Mouse (Mus musculus) cerebellum, postnatal 25 days (tissue): ENCODE results near the gene Fbxo6.
"Not testable (repeated sequence)": the region's sequence is repeated elsewhere in the genome, so short reads cannot be mapped to it uniquely, and the experiment has no call there.

Experiments
- DNase-seq, 2 experiments: peaks; one replicate each; pipeline ENCODE4 v3.0.0; 2021; ENCODE audit warnings: mixed read lengths in 2 of 2

Fbxo6 gene

GRCm38 (mm10) chr4:148121362-148121761, 30.6 kb downstream of the Fbxo6 start:
- DNase-seq, result peak; percentile 86 to 88

- no peak for DNase-seq
These were observed 31.4 kb downstream of the Fbxo6 start for GRCm38 (mm10) chr4:148120555-148120954.

- not testable (repeated sequence) for DNase-seq
These were observed 32.4 kb downstream of the Fbxo6 start for GRCm38 (mm10) chr4:148119578-148119977.

- DNase-seq, result no peak
These were observed 34.5 kb downstream of the Fbxo6 start for GRCm38 (mm10) chr4:148117392-148117791.

GRCm38 (mm10) chr4:148116657-148117056, 35.3 kb downstream of the Fbxo6 start:
- no peak for DNase-seq

- peak in 1 of 2 experiments; percentile 54 for DNase-seq
These were observed 36.5 kb downstream of the Fbxo6 start for GRCm38 (mm10) chr4:148115467-148115866.

- peak; percentile 90 to 94 for DNase-seq
These were observed 37.1 kb downstream of the Fbxo6 start for GRCm38 (mm10) chr4:148114758-148115391.

- DNase-seq, result no peak
These were observed 39.4 kb downstream of the Fbxo6 start for GRCm38 (mm10) chr4:148112519-148112918.

GRCm38 (mm10) chr4:148109215-148109614, 42.7 kb downstream of the Fbxo6 start:
- no peak for DNase-seq

GRCm38 (mm10) chr4:148108565-148109100, 43.3 kb downstream of the Fbxo6 start:
- DNase-seq, result peak in 1 of 2 experiments; percentile 23

- DNase-seq, result peak; percentile 48 to 49
These were observed 44.2 kb downstream of the Fbxo6 start for GRCm38 (mm10) chr4:148107621-148108291.

GRCm38 (mm10) chr4:148104146-148104545, 47.8 kb downstream of the Fbxo6 start:
- no peak for DNase-seq

- DNase-seq, result peak; percentile 79 to 81
These were observed 50.0 kb downstream of the Fbxo6 start for GRCm38 (mm10) chr4:148101801-148102527.

- peak in 1 of 2 experiments; percentile 3 for DNase-seq
These were observed 53.3 kb downstream of the Fbxo6 start for GRCm38 (mm10) chr4:148098666-148099065.

GRCm38 (mm10) chr4:148097936-148098335, 54.0 kb downstream of the Fbxo6 start:
- peak in 1 of 2 experiments; percentile 3 for DNase-seq
